Mouse (Mus musculus) lung, postnatal 14 days (tissue): ENCODE measurements around the gene Etl4.

Experiments used
- DNase-seq: peaks from one replicate; pipeline ENCODE4 v3.0.0; 2021

Etl4 gene

DNA sequence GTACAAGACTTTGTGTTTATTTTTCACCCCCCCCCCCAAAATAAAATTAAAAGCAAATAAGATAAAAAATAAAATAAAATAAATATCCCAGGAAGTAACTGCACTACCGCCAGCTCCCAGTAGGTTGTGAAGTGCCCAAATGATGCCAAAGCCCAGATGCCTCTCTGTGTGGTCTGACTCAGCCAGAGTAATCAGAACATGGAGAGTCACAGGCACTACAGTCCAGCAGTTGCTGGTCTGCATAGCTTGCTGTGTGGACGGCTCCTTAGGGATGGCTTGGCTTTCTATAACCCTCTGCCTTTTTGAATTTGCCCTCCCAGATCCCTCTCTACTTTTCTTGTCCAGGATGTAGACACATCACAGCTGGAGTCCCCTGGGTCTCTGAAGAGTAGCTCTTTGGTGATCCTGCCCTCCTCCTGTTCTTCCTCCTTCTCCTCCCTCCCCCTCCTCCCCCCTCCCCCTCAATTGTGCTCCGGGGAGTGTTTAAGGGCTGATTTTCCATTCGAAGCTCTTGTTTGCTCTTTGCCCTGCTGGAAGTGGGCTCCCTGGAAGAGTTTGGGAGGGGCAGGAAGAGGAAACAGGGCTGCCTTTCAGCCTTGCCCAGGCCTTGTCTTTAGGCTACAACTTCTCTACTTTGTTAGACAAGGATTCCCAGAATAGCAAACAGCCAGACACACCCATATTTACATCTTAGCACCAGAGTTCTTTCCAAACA, 616.5 kb downstream of the Etl4 start:
- no peak for DNase-seq

DNA sequence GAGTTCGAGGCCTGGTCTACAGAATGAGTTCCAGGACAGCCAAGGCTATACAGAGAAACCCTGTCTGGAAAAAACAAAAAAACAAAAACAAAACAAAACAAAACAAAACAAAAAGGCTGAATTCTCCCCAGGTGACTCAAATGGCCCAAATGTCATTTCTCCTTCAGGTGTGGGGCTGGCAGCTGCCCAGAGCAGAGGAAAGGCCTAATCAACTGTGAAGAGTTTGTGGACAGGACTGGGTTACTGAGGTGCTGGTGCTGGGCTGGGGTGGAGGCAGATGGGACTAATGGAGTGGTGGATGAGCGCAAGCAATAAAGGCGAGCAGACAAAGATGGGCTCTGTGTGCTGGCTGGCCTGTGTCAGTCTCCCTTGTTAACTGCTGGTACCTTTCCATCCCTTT, 617.3 kb downstream of the Etl4 start:
- DNase-seq, result no peak

DNA sequence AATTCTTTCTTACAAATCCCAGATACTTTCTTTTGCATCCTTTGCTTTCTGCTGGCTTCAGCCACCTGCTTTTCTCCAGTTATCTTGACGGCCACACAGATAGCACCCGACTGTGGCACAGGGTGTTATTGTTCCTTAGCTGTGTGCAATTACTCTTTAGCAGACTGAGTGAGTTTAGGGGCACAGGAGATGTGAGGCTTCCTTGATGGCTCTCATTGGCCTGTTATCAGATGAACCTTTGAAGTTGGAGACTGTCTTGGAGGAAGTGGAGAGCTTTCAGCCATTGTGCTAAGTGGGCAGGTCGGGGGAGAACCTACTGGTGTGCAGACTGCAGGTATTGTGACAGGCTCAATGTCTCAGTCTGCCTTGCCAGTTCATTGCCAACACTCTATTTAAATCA, 623.0 kb downstream of the Etl4 start:
- no peak for DNase-seq

DNA sequence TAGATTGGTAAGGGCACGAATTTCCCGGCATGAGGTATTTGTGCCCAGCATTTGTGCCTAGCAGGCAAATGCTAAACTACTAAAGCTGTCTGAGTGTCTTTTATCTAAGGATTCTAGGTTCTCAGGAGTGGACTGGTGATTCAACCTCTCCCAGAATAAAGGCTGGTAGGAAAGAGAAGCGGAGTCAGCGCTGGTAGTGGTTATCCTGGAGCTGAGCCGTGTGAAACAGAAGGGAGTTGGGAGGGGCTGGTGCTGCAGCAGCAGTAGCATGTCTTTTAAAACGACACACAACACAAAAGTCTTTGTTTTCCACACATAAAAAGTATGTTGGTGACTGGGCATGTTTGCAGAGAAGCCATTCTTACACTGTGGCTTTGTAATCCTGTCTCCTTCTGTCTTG, 628.2 kb downstream of the Etl4 start:
- no peak for DNase-seq

DNA sequence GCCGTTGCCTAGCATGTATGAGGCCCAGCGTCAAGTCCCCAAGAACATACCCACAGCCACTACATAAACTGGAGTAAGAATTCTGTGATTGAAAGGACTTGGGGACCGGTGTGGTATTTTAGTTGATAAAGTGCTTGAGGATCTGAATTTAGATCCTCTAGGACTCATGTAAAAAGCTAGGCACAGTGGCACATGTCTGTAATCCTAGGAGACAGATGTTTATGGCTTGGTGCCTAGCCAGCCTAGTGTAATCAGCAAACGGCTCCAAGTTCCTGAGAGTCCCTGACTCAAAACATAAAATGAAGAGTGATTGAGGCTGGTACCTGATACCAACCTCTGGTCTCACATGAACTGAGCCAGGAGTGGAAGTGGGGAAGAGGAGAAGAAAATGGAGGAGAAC, 629.3 kb downstream of the Etl4 start:
- no peak for DNase-seq

DNA sequence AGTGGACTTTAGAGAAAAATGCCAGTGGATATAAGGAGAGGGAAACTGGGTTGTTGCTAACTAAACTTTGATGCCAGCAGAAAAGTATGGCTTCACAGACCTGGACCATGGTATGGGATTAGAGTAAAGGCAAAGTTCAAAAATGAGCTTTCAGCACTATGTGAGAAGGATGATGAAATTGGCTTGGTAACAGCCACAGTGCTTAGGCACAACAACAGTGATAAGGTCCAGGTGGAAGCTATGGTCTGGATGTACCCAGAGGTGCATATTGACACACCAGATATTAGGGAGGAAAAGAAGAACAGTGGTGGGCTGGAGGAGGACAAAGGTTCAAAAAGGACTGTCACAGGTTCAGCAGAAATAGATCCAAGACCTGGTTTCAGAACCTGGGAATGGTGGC, 631.7 kb downstream of the Etl4 start:
- DNase-seq, result no peak

DNA sequence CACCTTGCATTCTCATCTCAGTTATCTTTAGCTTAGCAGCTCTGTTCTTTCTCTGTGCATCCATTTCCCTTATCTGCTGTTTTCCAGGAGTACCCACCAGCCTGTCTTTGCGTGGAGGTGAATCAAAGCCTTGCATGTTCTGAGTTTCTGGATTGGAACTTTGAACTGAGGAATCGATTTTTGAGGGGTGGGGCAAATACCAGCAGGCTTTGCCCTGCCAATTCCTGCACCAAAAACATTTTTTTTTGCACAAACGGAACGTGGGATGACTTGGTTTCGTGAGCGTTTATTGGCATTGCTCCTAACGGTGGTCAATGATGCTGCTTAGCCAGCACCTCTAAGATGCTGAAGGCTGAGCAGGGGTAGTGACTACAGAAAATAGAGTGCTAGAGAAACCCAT, 632.7 kb downstream of the Etl4 start:
- no peak for DNase-seq

DNA sequence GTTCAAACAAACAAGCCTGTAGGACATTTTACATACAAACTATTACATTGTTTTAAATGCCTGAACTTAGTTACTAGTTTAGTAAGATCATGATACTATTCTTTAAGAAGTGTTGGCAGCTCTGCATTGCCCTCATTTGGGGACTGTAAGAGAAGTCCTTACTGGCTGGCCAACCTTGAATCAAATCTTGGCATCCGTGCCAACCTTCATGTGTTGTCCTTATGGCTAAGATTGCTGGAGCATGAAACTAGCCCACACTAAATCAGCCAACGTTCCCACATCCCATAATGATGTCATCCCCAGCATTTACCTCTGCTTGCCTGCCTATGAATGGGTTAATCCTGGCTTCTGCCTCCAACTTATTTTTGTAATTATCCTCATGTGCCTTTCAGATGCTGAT, 636.0 kb downstream of the Etl4 start:
- no peak for DNase-seq

DNA sequence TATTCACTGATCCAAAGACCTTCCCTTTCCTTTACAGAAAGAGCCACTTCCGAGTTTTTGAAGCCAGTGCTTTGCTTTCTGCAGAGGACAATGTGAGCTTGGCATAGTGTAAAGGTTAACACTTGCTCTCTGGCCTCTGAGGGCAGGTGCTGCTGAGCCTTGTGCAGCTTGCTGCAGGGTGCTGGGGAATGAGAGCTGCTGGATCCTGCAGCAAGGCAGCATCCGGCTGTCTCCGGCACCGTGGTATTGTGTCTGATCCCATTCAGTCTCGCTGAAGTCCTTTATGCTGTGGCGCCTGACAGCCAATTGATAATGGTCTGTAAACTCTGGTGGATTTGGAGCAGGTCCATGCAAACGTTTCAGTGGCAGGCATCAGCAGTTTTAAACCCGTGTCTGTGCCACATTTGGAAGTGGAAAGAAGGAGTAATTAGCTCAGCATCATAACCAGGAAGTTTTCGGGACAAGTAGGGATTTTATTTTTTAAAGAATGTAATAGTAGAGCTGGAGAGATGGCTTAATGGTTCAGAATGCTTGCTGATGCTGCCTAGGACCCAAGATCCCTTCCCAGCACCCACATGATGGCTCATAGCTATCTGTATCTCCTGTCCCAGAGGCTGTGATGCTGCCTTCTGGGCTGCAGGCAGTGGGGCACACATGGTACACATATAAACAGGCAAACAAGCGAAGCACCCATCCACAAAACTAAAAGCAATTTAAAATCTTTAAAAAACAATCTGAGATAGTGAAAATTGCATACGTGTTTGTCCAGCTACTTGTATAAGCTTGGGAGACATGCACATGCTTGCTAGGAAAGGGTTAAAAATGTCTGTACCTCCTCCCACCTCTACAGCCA, 637.1 kb downstream of the Etl4 start:
- peak; percentile 22 for DNase-seq

DNA sequence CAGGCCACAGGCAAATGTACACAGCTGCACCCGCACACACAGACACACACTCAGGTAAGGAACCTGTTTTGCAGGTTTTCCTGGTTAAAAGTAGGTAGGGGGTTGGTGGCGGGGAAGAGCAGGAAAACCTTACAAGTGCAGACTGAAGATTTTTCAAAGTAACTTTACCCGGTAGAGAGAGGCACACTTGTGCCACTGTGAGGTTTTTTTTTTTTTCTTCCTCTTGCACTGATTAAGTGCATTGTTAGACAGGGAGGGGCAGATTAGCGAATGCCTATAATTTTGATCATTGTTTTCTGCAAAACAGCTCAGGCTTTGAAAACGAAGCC, 637.7 kb downstream of the Etl4 start:
- DNase-seq, result no peak

DNA sequence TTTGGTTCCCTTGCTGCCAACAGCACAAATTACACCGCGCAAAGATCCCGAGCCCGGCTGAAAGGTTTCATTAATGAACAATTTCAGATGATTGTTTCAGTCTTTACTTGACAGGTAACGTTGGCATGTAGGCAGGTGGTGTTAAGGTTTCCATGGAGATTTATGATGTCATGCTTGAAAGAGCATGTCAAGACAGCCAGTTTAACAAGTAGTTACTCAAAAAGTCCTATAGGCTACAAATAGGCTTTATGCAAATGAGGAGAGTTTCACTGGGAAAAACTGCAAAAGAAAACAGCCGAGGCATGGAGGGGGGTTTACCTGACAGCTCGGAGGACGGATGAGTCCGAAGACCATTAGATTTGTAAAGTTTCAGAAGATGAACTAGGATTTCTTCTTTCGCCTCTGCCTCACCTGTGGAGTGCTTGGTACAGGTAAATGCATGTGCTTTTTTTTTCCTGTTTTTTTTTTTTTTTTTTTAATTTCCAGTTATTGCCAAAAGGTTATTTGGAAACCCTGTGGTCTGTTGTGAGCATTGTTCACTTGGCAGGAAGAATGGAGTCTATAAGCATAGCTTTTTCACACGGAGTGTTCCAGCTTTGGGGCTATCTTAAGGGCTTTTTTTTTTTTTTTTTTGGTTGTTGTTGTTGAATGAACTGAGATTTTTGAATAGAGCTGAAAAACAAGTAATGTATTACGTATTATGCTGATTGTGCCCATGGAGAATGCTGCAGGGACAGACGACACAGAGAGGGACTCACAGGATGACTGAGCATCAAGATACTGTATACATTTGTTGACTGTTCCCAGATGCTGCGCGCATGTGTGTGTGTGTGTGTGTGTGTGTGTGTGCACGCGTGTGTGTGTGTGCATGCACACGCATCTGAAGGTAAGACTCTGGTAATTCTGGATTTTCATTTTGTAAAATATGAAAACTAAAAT, 638.4 kb downstream of the Etl4 start:
- DNase-seq, result no peak

DNA sequence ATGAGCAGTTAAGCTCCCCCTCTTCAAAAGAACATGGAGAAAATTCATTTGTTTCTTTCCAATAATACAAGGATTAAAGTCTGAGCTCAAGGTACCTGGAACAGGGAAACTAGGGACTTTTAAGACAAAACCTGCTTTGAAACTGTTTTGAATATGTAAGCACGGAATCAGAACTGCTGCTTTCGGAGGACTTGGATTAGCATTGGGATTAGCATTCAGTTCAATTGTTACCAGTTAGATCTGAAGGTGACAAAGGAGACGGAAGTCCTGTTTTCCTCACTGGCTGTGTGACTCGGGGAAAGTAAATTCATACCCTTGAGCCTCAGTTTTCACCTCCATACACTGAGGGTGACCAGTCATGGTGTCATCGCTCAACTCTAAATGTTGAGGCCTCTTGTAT, 639.5 kb downstream of the Etl4 start:
- DNase-seq, result no peak

DNA sequence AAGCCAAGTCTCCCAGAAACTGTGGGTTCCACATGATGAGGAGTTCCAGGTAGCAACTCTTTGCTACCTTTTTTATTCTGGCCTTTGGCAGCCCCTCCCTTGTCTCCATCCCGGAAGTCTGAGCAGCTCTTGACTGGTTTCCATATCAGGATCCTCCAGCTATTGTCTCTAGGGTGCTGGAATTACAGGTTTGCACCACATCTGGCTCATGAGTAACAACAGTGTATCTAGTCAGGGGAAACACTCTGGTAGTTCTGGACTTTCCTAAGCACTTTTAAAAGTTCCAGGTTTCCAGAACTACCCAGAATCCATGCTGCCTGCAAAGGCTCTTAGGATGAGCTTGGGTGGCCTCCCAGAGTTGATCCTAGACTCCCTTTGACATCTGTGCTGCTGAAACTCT, 640.4 kb downstream of the Etl4 start:
- DNase-seq, result no peak

DNA sequence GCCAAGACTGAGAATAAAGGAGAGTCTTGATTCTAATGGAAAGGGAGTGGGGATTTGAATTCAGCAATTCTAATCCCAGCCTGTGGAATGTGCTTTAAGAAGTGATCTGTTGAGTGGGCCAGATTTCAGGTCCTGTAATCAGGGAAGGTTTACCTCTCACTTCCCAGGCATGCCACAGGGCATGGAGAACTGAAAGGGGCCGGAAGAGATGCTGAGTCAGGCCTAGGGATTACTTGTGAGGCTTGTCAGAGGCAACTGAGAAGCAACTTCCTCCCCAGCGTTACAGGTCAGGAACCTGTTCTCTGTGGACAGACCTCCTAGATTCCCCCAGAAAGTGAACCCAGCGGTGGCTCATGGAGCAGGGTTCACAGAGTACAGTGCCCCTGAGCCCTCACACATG, 646.1 kb downstream of the Etl4 start:
- no peak for DNase-seq

DNA sequence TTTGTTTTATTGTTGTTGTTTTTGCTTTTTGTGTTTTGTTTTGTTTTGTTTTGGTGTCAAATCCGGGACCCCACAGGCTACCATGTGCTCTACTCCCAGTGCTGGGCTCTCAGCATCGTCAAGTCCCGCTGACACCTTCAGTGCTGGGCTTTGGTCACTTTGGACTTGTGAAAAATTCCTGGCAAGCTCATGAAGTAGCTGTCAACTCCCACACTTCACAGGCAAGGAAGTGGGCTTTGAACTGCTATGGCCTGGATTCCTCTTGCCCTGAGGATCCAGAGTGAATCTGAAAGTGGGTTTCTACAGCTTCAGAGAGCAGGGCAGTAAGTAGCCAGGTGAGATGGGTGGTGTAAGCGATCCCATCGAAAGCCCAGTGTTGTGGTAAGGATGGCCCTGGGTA, 649.5 kb downstream of the Etl4 start:
- no peak for DNase-seq

DNA sequence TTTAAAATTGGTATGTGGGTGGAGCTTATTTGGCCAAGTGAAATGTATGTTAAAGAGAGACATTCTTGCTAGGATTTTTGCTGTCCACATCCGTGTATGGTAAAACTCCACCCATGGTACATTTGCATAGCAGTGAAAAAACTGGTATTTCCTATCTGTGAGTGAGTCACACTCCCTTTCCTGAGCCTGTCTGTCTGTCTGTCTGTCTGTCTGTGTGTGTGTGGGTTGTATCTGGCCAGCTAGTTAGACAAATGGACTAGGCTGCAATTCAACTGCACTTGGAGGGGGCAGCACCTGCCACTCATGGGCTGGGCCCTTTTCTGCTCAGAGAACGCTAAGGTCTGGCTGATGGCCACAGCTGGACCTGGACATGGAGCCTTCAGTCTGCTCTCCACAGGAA, 650.1 kb downstream of the Etl4 start:
- no peak for DNase-seq

DNA sequence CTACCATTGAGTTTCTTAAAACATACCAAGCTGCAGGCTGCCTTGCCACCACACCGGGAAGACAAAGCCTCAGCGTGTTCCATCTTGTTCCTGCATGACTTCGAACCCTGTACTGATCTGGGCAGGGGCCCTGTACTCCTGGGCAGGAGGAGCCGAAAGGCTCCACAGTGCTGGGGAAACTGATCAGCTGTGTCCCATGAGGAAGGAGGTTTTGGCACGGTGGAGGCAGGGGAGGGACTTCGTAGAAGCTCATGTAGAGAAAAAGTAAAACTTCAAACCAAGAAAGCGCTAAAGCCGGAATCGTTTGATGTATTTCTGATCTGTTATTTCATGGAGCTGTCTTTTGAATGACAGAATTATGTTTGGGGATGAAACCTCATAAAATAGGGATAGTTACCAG, 651.0 kb downstream of the Etl4 start:
- DNase-seq, result no peak

DNA sequence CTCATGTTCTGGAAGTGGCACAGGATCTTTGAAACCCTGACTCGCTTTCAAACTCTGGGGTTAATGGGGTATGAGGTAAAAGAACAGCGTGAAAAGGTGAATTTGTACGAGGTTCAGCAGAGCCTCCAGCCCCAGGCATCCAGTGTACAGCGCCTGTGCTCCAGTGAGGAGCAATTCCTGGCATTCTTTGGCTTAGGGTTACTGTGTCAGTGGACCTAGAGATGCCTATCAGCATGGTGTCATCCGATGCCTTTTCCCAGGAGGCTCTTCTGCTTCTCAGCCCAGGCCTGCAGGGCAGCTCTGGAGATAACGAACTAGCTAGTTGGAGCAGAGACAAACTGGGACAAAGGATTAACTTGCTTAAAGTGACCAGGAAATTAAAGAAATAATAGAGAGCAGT, 653.5 kb downstream of the Etl4 start:
- no peak for DNase-seq

DNA sequence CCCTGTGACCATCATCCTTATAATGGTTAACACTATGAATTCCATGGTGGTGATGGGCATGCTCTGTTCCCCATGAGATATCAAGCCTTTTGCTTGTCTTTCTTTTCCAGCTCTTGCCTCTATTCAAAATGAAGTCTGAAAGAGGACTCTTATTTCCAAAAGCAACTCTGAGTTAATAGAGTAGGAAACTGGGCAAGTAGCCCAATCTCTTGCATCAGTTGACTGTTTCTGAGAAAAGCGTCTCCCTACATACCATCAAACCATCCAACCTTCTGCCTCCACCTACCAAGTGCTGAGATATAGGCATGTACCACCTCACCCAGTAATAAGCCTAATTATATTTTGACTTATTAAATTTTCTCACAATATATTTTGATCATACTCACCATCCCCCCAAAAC, 658.9 kb downstream of the Etl4 start:
- DNase-seq, result no peak

DNA sequence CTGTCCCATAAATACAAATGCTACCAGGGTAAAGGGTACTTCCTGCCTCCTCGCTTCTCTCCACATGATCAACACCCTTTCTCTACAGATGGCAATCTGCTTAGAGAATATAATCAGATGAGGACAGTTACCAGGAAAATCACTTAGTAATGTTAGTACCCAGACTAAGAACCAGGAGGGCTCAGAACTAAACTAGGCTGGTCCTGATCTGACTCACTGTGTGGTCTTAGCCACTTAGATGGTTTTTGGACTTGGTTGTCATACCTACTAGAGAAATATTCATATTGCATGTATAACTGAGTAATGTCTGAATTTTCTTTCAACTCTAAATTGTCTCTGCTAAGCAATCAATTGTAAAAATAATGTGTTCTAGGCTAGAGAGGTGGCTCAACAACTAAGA, 662.4 kb downstream of the Etl4 start:
- no peak for DNase-seq

DNA sequence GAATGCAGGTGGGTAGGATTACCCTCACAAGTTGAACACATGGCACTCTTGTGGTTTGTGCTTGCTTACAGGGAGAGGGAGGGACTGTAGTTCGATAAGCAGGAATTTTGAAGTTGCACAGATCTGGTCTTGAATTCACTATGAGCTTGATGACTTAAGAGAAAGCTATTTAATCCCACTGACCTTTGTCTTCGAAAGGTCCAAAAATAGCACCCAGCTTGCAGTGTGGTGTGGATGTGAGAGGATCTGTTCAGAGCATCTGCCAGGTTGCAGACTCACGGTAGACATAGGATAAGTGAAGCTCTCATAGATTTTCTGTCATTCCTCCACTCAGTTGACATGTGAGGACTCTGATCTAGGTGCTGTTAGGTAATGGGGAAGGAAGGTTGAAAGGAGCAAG, 670.8 kb downstream of the Etl4 start:
- no peak for DNase-seq

DNA sequence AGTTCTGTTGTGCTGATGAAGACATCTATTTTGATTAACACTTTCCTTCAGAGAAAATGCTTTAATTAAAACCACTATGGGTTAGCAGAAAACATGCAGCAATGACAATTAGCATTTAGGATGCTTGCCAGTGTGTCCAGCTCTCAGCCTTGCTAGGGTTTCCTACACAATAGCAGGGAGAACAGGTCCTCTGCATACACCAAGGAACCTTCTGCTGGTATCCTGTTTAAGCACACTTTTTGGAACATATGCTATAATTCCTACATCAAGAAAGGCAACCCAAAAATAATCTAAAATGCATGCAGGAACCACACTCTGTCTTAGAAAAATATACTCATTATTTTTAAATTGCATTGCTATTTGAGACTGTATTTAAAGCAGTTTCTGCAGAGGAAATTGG, 673.5 kb downstream of the Etl4 start:
- DNase-seq, result no peak

DNA sequence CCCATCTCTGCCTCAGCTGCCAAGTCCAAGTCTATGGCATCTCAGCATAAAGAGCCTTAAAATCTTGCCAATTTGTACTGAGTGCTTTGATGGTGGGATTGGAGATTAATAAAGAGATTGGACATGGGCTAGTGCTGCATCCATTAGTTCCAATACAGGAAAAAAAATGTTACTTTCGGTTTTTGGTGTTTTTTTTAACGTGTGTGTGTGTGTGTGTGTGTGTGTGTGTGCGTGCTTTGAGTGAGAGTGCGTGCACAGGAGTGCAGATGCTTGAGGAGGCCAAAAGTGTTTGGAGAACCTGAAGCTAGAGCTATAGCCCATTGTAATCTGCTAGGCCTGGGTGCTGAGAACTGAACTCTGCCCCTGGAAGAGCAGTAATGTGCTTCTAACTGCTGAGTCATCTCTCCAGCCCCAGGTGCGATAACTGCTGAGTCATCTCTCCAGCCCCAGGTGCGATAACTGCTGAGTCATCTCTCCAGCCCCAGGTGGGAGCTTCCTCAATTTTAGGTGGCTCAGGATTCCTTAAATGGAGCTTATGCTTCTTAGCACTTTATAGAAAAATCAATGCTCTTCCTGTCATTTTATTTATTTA, 674.1 kb downstream of the Etl4 start:
- no peak for DNase-seq
